Mouse (Mus musculus): ENCODE measurements around the gene Msx3. TPM values are rescaled to one million over a fixed set of nuclear protein-coding genes. Genes with fewer than 3 reads are reported as not detected.

Msx3 gene
- polyA plus RNA-seq (2017; shearing (Covaris generic)), result not detected

- ATAC-seq, result no peak
These were observed at the start of gene Msx3 for GRCm38 (mm10) chr7:140048361-140049114. Msx3 (minus strand) TSS chr7:140049089.

- ATAC-seq, result no peak
These were observed 49.6 kb upstream of the Msx3 start for GRCm38 (mm10) chr7:140098466-140098865.

- no peak for ATAC-seq
These were observed 47.2 kb upstream of the Msx3 start for GRCm38 (mm10) chr7:140096055-140096454.

- ATAC-seq, result no peak
These were observed 46.7 kb upstream of the Msx3 start for GRCm38 (mm10) chr7:140095556-140095955.

GRCm38 (mm10) chr7:140094954-140095353 lies 46.1 kb upstream of the Msx3 start:
- ATAC-seq, result no peak

GRCm38 (mm10) chr7:140092924-140093528 lies 44.1 kb upstream of the Msx3 start, which contains the start of gene Prap1:
Prap1 (plus strand) TSS chr7:140093395.
- no peak for ATAC-seq

GRCm38 (mm10) chr7:140090601-140091000 lies 41.7 kb upstream of the Msx3 start:
- no peak for ATAC-seq

GRCm38 (mm10) chr7:140082242-140082678 lies 33.4 kb upstream of the Msx3 start, which contains the start of gene Caly:
Caly (minus strand) TSS chr7:140082548.
- ATAC-seq, result no peak

- no peak for ATAC-seq
These were observed 32.7 kb upstream of the Msx3 start for GRCm38 (mm10) chr7:140081408-140082241.

- peak; percentile 52 for ATAC-seq
These were observed 31.7 kb upstream of the Msx3 start for GRCm38 (mm10) chr7:140080503-140081156.

GRCm38 (mm10) chr7:140078711-140079110 lies 29.8 kb upstream of the Msx3 start:
- ATAC-seq, result no peak

GRCm38 (mm10) chr7:140077698-140078097 lies 28.8 kb upstream of the Msx3 start:
- ATAC-seq, result no peak

GRCm38 (mm10) chr7:140070042-140070711 lies 21.3 kb upstream of the Msx3 start:
- no peak for ATAC-seq

- no peak for ATAC-seq
These were observed 18.5 kb upstream of the Msx3 start for GRCm38 (mm10) chr7:140067397-140067796.

- peak; percentile 68 for ATAC-seq
These were observed 14.2 kb upstream of the Msx3 start for GRCm38 (mm10) chr7:140063092-140063491.

GRCm38 (mm10) chr7:140062307-140062706 lies 13.4 kb upstream of the Msx3 start:
- no peak for ATAC-seq

- ATAC-seq, result no peak
These were observed 12.9 kb upstream of the Msx3 start for GRCm38 (mm10) chr7:140061832-140062130.

- no peak for ATAC-seq
These were observed 12.3 kb upstream of the Msx3 start for GRCm38 (mm10) chr7:140060936-140061831.

GRCm38 (mm10) chr7:140059601-140060000 lies 10.7 kb upstream of the Msx3 start:
- no peak for ATAC-seq

GRCm38 (mm10) chr7:140058528-140058927 lies 9.6 kb upstream of the Msx3 start:
- no peak for ATAC-seq

All from inflammation-experienced regulatory T-cells, adult 6 months (primary cell).